Mouse (Mus musculus) neural tube, embryonic 15.5 days (tissue): ENCODE measurements around the gene Morn2. TPM values are rescaled to one million over a fixed set of nuclear protein-coding genes. Genes with fewer than 3 reads are reported as not detected.
"Not testable (repeated sequence)": the region's sequence is repeated elsewhere in the genome, so short reads cannot be mapped to it uniquely, and the experiment has no call there.

ENCODE experiments used
- ATAC-seq: fragments of 200-750 bp; cut with Nextera tagmentation; 2 replicates; pipeline ENCODE4 v1.8.0; 2017; ENCODE audit warnings: mild to moderate bottlenecking, moderate TSS enrichment, moderate library complexity; ENCODE audit not compliant: low FRiP score
- H3K27ac ChIP-seq: fragments of 300-500 bp; sonication (generic); replicated peaks from 2 replicates; pipeline ENCODE4 v1.5.1; 2015; ENCODE audit warnings: mild to moderate bottlenecking, inconsistent platforms
- H3K27me3 ChIP-seq: fragments of 300-500 bp; sonication (generic); replicated peaks from 2 replicates; pipeline ENCODE4 v1.6.1; 2015; ENCODE audit warnings: inconsistent platforms
- H3K36me3 ChIP-seq: fragments of 300-500 bp; sonication (generic); 2 replicates; pipeline ENCODE4 v1.6.1; 2015; ENCODE audit warnings: inconsistent platforms
- H3K4me1 ChIP-seq: fragments of 300-500 bp; sonication (generic); 2 replicates; pipeline ENCODE4 v1.6.1; 2015; ENCODE audit warnings: inconsistent platforms
- H3K4me2 ChIP-seq: fragments of 300-500 bp; sonication (generic); 2 replicates; pipeline ENCODE4 v1.6.1; 2015; ENCODE audit warnings: inconsistent platforms, mild to moderate bottlenecking, moderate library complexity
- H3K4me3 ChIP-seq: fragments of 300-500 bp; sonication (generic); replicated peaks from 2 replicates; pipeline ENCODE4 v1.5.1; 2015; ENCODE audit warnings: mild to moderate bottlenecking, inconsistent platforms
- H3K9ac ChIP-seq: fragments of 300-500 bp; sonication (generic); replicated peaks from 2 replicates; pipeline ENCODE4 v1.6.1; 2015; ENCODE audit warnings: mild to moderate bottlenecking, inconsistent platforms
- H3K9me3 ChIP-seq: fragments of 300-500 bp; sonication (generic); replicated peaks from 2 replicates; pipeline ENCODE4 v1.6.1; 2016; ENCODE audit warnings: inconsistent platforms
- WGBS: fragments of 180-500 bp; shearing (Covaris S2); methylation state at CpG from one replicate; pipeline ENCODE4 v1.1.7; 2015; ENCODE audit warnings: mixed read lengths; 5-methylcytosine and 5-hydroxymethylcytosine counted together
- polyA plus RNA-seq: library from polyadenylated mRNA; unstranded; fragments of >200 nt; fragmentation: Nextera tagmentation; extraction: Ambion mirVana; gene quantifications from 2 replicates; pipeline ENCODE4 v1.2.1, GENCODE M21; 2015

The Morn2 gene
- 45.4 and 51.6 TPM in 2 replicates for polyA plus RNA-seq

GRCm38 (mm10) chr17:80290074-80290657, at the start of gene Morn2, which contains the start of gene Dhx57:
Gene Morn2 (plus strand): TSS chr17:80290203.
Gene Dhx57 (minus strand): TSS chr17:80290476.
- ATAC-seq, result peak; percentile 98
- WGBS, result under 1% methylated on average over 35 of the region's 35 CpGs
- no peaks in the 10 kb centered on the region for H3K36me3 ChIP-seq

GRCm38 (mm10) chr17:80241594-80241993, 48.4 kb upstream of the Morn2 start:
- Histone ChIP-seq H3K4me2 (no peak overlapping the region), H3K4me1 (no peaks in the 10 kb centered on the region), H3K4me3 (no peak overlapping the region), H3K9ac (no peak overlapping the region), H3K27ac (no peak overlapping the region), H3K36me3 (peaks cover 84% of the 10 kb centered on the region), H3K27me3 (no peaks in the 10 kb centered on the region), H3K9me3 (no peaks in the 10 kb centered on the region)
- 88% methylated on average over 9 of the region's 9 CpGs for WGBS
- no peak for ATAC-seq

More at GRCm38 (mm10) chr17:80290074-80290657, at the start of gene Morn2, which contains the start of gene Dhx57:
- Histone ChIP-seq H3K9me3 (no peaks in the 10 kb centered on the region), H3K27ac (peak within 1 kb of the TSS; percentile 96), H3K4me1 (peaks cover 12% of the 10 kb centered on the region), H3K4me3 (peak within 1 kb of the TSS; percentile 85), H3K9ac (peak within 1 kb of the TSS; percentile 95), H3K4me2 (peak within 1 kb of the TSS; percentile 63), H3K27me3 (no peaks in the 10 kb centered on the region)

GRCm38 (mm10) chr17:80243116-80243515, 46.9 kb upstream of the Morn2 start:
- H3K4me2 ChIP-seq, result no peak overlapping the region
- no peak overlapping the region for H3K27ac ChIP-seq
- no peaks in the 10 kb centered on the region for H3K27me3 ChIP-seq
- no peaks in the 10 kb centered on the region for H3K4me1 ChIP-seq
- WGBS, result 66% methylated on average over 13 of the region's 13 CpGs
- H3K9me3 ChIP-seq, result no peaks in the 10 kb centered on the region
- H3K36me3 ChIP-seq, result peaks cover 90% of the 10 kb centered on the region
- H3K4me3 ChIP-seq, result no peak overlapping the region
- no peak for ATAC-seq
- no peak overlapping the region for H3K9ac ChIP-seq

GRCm38 (mm10) chr17:80252757-80253525, 37.1 kb upstream of the Morn2 start:
- Histone ChIP-seq H3K27me3 (no peaks in the 10 kb centered on the region), H3K4me1 (no peaks in the 10 kb centered on the region), H3K4me3 (no peak overlapping the region), H3K36me3 (peaks cover 98% of the 10 kb centered on the region), H3K4me2 (no peak overlapping the region), H3K9me3 (no peaks in the 10 kb centered on the region), H3K9ac (no peak overlapping the region), H3K27ac (no peak overlapping the region)
- ATAC-seq, result no peak
- WGBS, result 94% methylated on average over 13 of the region's 13 CpGs

- ATAC-seq, result no peak
- no peak overlapping the region for H3K27ac ChIP-seq
- no peaks in the 10 kb centered on the region for H3K9me3 ChIP-seq
- no peak overlapping the region for H3K4me3 ChIP-seq
- H3K9ac ChIP-seq, result no peak overlapping the region
- no peak overlapping the region for H3K4me2 ChIP-seq
- peaks cover 98% of the 10 kb centered on the region for H3K36me3 ChIP-seq
- over 99% methylated on average over 5 of the region's 5 CpGs for WGBS
- no peaks in the 10 kb centered on the region for H3K4me1 ChIP-seq
- no peaks in the 10 kb centered on the region for H3K27me3 ChIP-seq
These were observed 35.6 kb upstream of the Morn2 start for GRCm38 (mm10) chr17:80254421-80254820.

- Histone ChIP-seq H3K4me3 (no peak overlapping the region), H3K27me3 (no peaks in the 10 kb centered on the region), H3K4me2 (no peak overlapping the region), H3K9ac (no peak overlapping the region), H3K36me3 (peaks cover 98% of the 10 kb centered on the region), H3K4me1 (no peaks in the 10 kb centered on the region), H3K9me3 (no peaks in the 10 kb centered on the region), H3K27ac (no peak overlapping the region)
- 73% methylated on average over 13 of the region's 13 CpGs for WGBS
- no peak for ATAC-seq
These were observed 34.8 kb upstream of the Morn2 start for GRCm38 (mm10) chr17:80255208-80255607.

GRCm38 (mm10) chr17:80267065-80267464, 22.9 kb upstream of the Morn2 start:
- H3K4me2 ChIP-seq, result no peak overlapping the region
- no peak overlapping the region for H3K9ac ChIP-seq
- ATAC-seq, result no peak
- H3K4me1 ChIP-seq, result no peaks in the 10 kb centered on the region
- no peak overlapping the region for H3K4me3 ChIP-seq
- no peaks in the 10 kb centered on the region for H3K9me3 ChIP-seq
- 91% methylated on average over 4 of the region's 4 CpGs for WGBS
- no peaks in the 10 kb centered on the region for H3K27me3 ChIP-seq
- H3K36me3 ChIP-seq, result peaks cover 85% of the 10 kb centered on the region
- no peak overlapping the region for H3K27ac ChIP-seq

GRCm38 (mm10) chr17:80268151-80268550, 21.9 kb upstream of the Morn2 start:
- peaks cover 85% of the 10 kb centered on the region for H3K36me3 ChIP-seq
- no peaks in the 10 kb centered on the region for H3K4me1 ChIP-seq
- WGBS, result 95% methylated on average over 3 of the region's 3 CpGs
- H3K9ac ChIP-seq, result no peak overlapping the region
- H3K9me3 ChIP-seq, result no peaks in the 10 kb centered on the region
- H3K4me2 ChIP-seq, result no peak overlapping the region
- H3K27me3 ChIP-seq, result no peaks in the 10 kb centered on the region
- no peak for ATAC-seq
- H3K4me3 ChIP-seq, result no peak overlapping the region
- H3K27ac ChIP-seq, result no peak overlapping the region

GRCm38 (mm10) chr17:80270622-80271021, 19.4 kb upstream of the Morn2 start:
- not testable (repeated sequence) for H3K9me3 ChIP-seq, H3K4me2 ChIP-seq, H3K27ac ChIP-seq, ATAC-seq, H3K27me3 ChIP-seq, H3K4me3 ChIP-seq, H3K9ac ChIP-seq, H3K4me1 ChIP-seq
- 87% methylated on average over 7 of the region's 7 CpGs for WGBS
- peaks cover 86% of the 10 kb centered on the region for H3K36me3 ChIP-seq

- H3K36me3 ChIP-seq, result peaks cover 69% of the 10 kb centered on the region
- H3K4me3 ChIP-seq, result no peak overlapping the region
- H3K9ac ChIP-seq, result no peak overlapping the region
- no peak overlapping the region for H3K4me2 ChIP-seq
- no peak overlapping the region for H3K27ac ChIP-seq
- WGBS, result 93% methylated on average over 4 of the region's 4 CpGs
- ATAC-seq, result no peak
- no peaks in the 10 kb centered on the region for H3K27me3 ChIP-seq
- no peaks in the 10 kb centered on the region for H3K4me1 ChIP-seq
- no peaks in the 10 kb centered on the region for H3K9me3 ChIP-seq
These were observed 11.7 kb upstream of the Morn2 start for GRCm38 (mm10) chr17:80278255-80278654.

- H3K27me3 ChIP-seq, result no peaks in the 10 kb centered on the region
- peaks cover 57% of the 10 kb centered on the region for H3K36me3 ChIP-seq
- H3K27ac ChIP-seq, result no peak overlapping the region
- no peak overlapping the region for H3K4me2 ChIP-seq
- WGBS, result 88% methylated on average over 8 of the region's 8 CpGs
- no peaks in the 10 kb centered on the region for H3K9me3 ChIP-seq
- no peak overlapping the region for H3K9ac ChIP-seq
- no peak for ATAC-seq
- no peak overlapping the region for H3K4me3 ChIP-seq
- no peaks in the 10 kb centered on the region for H3K4me1 ChIP-seq
These were observed 10.5 kb upstream of the Morn2 start for GRCm38 (mm10) chr17:80279340-80280070.
